Mouse (Mus musculus): ENCODE measurements at regions not wholly inside any gene's neighbourhood (a gene's known extent, or its start where the extent isn't known, plus 50 kb on each side); places are given as distances from the start of the nearest gene placed in this dataset.

DNA sequence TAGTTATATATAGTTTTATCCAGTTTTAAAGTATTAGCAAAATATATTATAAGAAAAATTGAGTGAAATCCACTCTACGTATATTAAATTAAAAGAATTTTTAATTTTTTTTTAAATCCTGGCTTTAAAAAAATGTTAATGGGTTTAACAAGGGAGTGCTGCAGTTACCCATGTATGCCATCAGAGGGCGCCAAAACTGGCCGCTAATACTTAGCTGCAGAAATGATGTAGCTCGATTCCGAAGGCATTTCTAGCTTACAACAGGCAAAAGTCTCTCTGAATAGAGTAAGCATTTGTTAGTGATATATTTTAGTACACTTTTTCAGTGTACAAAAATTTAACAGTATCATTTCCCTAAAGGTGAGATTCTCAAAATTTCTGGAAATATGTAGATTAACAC lies 73.1 kb downstream of the Olfr444 start:
- peak; percentile 37 to 53 for DNase-seq
